Mouse (Mus musculus): ENCODE measurements around the gene Nkd1.

Nkd1 gene

GRCm38 (mm10) chr8:88520985-88521527 is at the start of gene Nkd1:
Gene Nkd1 (plus strand): TSS chr8:88521354.
- in situ Hi-C loops (cut with MboI; ENCODE audit: unreplicated experiment in 2 of 2): no loop called here

- in situ Hi-C loops (cut with MboI; ENCODE audit: unreplicated experiment in 2 of 2): no loop called here
These were observed 39.9 kb upstream of the Nkd1 start for GRCm38 (mm10) chr8:88481290-88481689.

DNA sequence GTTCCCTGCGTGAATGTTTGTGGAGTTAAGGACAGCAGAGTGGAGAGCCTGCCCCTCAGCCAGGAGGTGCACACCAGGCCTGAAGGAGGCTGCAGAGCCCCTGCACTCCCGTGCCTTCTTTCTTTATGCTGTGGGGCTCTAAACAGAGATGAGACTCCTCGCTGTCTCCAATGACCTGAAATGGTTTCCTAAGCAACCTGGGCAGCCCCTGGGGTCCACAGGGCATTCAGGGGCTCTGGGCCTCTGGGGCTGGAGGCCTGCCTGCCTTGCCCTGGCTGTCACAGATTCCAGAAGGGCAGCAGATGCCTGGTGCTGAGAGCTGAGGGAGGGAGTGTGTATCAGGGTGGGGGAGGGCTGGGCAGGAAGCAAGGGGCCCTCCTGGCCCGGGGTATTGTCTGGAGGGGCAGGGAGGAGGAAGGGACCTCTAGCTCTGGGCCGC is 32.7 kb upstream of the Nkd1 start:
- in situ Hi-C loops (cut with MboI; ENCODE audit: unreplicated experiment in 2 of 2): no loop called here

GRCm38 (mm10) chr8:88494076-88494475 is 27.1 kb upstream of the Nkd1 start:
- in situ Hi-C loops (cut with MboI; ENCODE audit: unreplicated experiment in 2 of 2): no loop called here

- in situ Hi-C loops (cut with MboI; ENCODE audit: unreplicated experiment in 2 of 2): no loop called here
These were observed 25.9 kb upstream of the Nkd1 start for GRCm38 (mm10) chr8:88495071-88495805.

- in situ Hi-C loops (cut with MboI; ENCODE audit: unreplicated experiment in 2 of 2): no loop called here
These were observed 19.0 kb upstream of the Nkd1 start for GRCm38 (mm10) chr8:88502143-88502542.

DNA sequence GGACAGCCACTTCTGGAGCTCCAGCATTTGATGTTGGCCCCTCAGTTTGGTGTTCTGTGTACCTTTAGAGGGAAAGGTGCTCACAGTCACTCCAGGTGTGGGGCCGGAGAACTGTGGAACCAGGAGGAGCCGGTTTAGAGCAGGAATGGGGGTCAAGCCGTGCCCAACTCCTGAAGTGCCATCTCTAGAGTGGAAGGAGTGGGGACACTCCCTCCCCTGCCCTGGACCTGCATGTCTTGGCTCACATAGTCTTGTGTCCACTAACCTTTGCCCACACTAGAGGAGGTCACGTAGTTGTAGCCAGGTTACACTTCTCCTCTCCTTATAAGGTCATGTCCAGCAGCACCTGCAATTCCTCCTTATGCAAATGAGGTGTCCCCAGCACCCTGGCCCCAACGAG is 14.2 kb upstream of the Nkd1 start:
- in situ Hi-C loops (cut with MboI; ENCODE audit: unreplicated experiment in 2 of 2): no loop called here

DNA sequence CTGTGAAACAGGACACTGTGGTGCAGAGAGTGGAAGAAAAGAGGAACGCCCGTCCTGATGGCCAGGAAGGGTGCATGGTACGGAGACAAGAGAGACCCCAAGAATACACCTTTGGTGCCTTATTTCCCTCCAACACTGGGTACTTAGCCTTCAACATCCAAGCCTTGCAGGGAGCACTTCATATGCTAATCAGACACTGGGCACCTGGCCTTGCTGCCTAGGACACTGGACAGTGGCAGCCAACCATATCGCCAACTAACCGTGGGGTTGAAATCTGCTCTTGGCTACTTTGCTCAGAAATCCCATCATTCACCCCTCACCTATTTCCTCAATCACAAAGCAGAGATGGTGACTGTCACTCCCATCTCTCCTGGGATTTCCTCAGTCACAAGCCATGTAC is 10.1 kb upstream of the Nkd1 start:
- in situ Hi-C loops (cut with MboI; ENCODE audit: unreplicated experiment in 2 of 2): no loop called here

DNA sequence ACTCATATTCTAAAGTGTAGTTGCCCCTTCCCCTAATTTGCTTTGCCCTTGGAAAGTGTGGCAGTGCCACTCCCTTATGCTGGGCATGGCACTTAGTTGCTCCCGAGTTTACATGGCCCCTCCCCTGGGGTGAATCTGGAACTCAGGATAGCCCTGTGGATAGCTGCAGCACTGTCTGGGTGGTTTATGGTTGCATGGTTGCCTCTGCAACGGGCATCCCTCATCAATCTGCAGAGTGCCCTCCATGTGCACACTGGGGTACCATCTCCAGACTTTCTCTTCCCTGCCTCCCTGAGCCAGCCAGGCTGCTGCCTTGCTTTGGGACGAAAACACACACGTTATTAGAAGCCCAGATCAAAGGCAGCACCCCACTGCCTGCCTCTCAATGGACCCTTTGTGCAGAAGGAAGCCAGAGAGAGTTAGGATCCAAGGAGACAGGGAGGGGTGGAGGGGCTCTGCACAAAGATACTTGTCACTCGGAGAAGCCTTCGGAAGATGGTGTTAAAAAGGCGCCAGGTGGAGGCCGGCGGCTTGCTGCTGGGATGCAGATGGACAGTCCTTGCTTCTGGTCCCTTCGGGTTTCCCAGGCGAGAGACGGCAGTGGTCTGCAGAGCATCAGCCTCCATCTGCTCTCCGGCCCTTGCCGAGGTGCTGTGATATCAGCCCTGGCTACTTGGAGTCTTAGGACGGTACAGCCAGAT is 8.9 kb upstream of the Nkd1 start:
- in situ Hi-C loops (cut with MboI; ENCODE audit: unreplicated experiment in 2 of 2): no loop called here

GRCm38 (mm10) chr8:88518047-88518446 is 3.1 kb upstream of the Nkd1 start:
- in situ Hi-C loops (cut with MboI; ENCODE audit: unreplicated experiment in 2 of 2): no loop called here

- in situ Hi-C loops (cut with MboI; ENCODE audit: unreplicated experiment in 2 of 2): no loop called here
These were observed 773 bp upstream of the Nkd1 start for GRCm38 (mm10) chr8:88520381-88520780.

DNA sequence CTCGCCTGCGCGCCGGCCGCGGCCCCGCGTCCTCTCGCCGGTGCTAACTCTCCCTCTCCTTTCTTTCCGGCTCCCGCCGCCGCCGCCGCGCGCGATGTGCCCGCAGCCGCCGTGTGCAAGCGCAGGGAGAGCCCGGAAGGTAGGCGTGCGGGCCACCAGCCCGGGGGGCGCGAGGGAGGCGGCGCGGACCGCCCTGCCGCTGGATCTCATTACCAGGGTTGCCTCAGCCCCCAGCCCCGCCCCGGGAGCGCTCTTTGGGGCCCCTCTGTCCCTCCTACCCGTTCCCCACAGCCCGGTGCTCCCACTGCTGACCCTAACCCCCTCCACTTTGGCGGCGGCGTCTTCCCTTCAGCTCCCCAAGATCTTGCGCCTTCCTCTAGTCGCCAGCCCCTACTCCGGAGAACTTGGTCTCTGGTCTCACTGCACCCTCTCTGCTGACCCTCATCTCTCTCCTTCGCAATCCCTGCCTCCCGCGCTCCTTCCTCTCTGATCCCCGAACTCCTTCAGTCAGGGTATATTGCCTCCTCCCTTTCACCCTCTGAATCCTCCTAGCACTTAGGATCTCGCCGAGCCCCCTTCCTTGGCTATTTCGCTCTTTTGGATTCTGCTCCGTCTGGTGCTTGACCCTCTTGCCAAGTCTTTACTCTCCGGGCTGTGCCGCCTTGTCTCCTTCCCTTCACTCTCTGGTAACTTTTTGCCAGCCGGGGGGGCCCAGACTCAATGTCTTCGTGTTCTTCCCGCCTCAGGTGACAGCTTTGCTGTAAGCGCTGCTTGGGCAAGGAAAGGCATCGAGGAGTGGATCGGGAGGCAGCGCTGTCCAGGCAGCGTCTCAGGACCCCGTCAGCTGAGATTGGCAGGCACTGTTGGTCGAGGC is 624 bp downstream of the Nkd1 start:
- in situ Hi-C loops (cut with MboI; ENCODE audit: unreplicated experiment in 2 of 2): no loop called here

- in situ Hi-C loops (cut with MboI; ENCODE audit: unreplicated experiment in 2 of 2): no loop called here
These were observed 1.4 kb downstream of the Nkd1 start for GRCm38 (mm10) chr8:88522433-88523030.

GRCm38 (mm10) chr8:88523621-88524020 is 2.5 kb downstream of the Nkd1 start:
- in situ Hi-C loops (cut with MboI; ENCODE audit: unreplicated experiment in 2 of 2): no loop called here

DNA sequence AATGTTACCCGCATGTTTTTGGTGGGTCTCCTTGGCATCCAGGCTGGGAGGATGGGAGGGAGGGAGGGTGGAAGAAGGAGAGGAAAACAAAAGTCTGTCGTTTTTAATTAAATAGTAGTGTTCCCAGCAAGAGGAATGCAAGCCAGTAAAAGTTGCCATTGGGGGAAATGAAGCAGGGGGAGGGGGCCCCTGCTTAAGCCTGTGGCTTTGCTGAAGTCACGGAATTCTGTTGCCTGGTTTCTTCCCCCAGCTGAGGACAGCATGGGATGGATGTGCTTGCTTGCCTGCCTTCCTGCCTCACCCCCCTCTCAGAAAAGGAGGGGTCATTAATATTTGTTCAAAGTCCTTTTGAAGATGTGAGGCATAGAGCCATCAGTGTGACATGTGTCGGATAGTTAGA is 3.0 kb downstream of the Nkd1 start:
- in situ Hi-C loops (cut with MboI; ENCODE audit: unreplicated experiment in 2 of 2): no loop called here

GRCm38 (mm10) chr8:88524851-88525250 is 3.7 kb downstream of the Nkd1 start:
- in situ Hi-C loops (cut with MboI; ENCODE audit: unreplicated experiment in 2 of 2): no loop called here

DNA sequence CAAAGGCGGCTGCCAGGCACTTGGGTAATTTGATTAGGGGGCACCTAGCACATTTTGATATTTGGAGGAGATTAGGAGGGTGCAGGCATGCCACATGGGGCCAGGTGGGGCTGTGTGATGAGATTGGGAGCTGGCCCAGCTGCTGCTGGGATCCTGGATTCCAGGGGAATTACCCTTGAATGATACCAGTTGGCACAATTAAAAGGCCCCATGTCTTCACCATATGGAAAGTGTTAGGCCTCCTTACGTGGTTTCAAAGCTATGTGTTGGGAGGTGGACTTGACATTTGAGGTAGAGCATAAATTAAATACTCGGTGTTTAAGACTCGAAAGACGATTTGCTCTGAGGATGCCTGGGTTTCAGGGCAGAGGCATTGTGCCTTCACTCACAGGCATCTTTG is 5.1 kb downstream of the Nkd1 start:
- in situ Hi-C loops (cut with MboI; ENCODE audit: unreplicated experiment in 2 of 2): no loop called here

DNA sequence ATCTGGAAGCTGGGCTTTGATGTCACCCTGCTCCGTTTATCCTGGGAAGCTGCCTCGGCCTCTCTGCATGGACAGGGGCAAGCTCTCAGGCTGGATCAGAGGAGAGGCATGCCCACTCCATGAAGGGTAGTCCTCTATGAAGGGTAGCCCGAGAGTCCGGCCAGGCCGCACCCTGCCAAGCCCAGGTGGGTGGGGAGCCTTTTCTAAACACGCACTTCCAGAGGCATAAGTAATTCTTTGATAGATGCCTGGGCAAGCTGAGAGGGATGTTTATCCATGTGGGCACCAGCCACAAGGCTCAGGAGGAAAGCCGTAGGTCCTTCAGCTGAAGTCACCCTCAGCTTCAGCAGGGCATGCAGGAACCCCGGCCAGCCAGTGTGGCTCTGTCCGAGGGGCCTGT is 7.0 kb downstream of the Nkd1 start:
- in situ Hi-C loops (cut with MboI; ENCODE audit: unreplicated experiment in 2 of 2): no loop called here

DNA sequence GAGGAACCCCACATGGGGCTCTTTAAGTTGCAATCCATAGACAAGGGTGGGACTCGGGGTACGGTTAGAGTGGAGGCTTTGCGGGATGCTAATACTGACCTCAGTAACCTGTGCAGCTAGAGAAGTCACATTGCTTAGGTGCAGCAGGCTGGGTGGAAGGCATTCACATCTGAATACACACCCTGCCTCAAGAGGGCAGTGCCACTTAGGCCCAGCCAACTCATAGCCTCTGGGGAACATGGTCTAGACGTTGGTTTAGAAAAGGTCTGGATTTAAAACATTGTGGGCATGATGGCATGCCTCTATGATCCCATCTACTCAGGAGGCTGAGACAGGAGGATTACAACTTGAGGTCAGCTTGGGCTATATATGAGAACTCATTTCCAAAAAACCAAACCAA is 8.6 kb downstream of the Nkd1 start:
- in situ Hi-C loops (cut with MboI; ENCODE audit: unreplicated experiment in 2 of 2): no loop called here

DNA sequence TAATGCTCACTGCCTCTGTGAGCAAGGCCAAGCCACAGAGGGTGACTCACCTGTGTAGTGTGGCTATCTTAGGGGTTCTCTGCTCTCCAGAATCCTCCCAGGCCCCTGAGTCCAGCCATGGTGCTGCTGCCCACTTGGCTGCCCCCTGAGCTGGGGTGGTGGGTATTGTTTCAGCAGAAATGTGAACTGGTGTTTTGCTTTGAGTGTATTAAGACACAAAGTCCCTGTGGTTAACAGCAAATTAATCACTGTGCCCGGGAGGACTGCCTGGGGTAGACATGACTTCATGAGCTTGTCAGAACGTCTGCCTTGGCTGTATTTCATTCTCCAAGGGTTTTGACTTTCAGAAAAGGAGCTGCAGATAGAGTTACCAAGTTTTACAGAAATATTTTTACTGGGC is 15.9 kb downstream of the Nkd1 start:
- in situ Hi-C loops (cut with MboI; ENCODE audit: unreplicated experiment in 2 of 2): no loop called here

All from v-Abl transformed pro-B cells (cell line).